Mouse (Mus musculus) heart, adult 2 months (tissue): ENCODE measurements around the gene Smtnl1.

ENCODE experiments used
- CTCF ChIP-seq: fragments of 200-600 bp; IDR thresholded peaks from 2 replicates; pipeline ENCODE4 v1.8.1; 2022; ENCODE audit warnings: antibody characterized with exemption, mild to moderate bottlenecking, moderate library complexity
- EP300 ChIP-seq: fragments of 200-500 bp; IDR thresholded peaks from 2 replicates; pipeline ENCODE4 v1.6.1; 2011; ENCODE audit warnings: low read depth, low read length, control low read depth; ENCODE audit not compliant: insufficient read depth

GRCm38 (mm10) chr2:84838993-84839980 lies 16.8 kb upstream of the Smtnl1 start:
- TF ChIP-seq CTCF (no peak), EP300 (no peak)
